Mouse (Mus musculus) forebrain, embryonic 16.5 days (tissue): ENCODE measurements at regions not wholly inside any gene's neighbourhood (a gene's known extent, or its start where the extent isn't known, plus 50 kb on each side); places are given as distances from the start of the nearest gene placed in this dataset.
A peak's percentile ranks its signal among the peaks of the same experiment; 100 is the strongest.

Experiments
- ATAC-seq: fragments of 200-750 bp; cut with Nextera tagmentation; 2 replicates; pipeline ENCODE4 v1.8.0; 2017; ENCODE audit warnings: mild to moderate bottlenecking, moderate library complexity
- H3K27ac ChIP-seq: fragments of 300-500 bp; sonication (generic); 2 replicates; pipeline ENCODE4 v1.5.1; 2014; ENCODE audit warnings: low read length, control low read depth
- H3K27me3 ChIP-seq: fragments of 300-500 bp; sonication (generic); replicated peaks from 2 replicates; pipeline ENCODE4 v1.6.1; 2014; ENCODE audit warnings: low read length; ENCODE audit not compliant: control insufficient read depth, insufficient read depth
- H3K36me3 ChIP-seq: fragments of 300-500 bp; sonication (generic); 2 replicates; pipeline ENCODE4 v1.6.1; 2014; ENCODE audit not compliant: control insufficient read depth, insufficient read depth
- H3K4me1 ChIP-seq: fragments of 300-500 bp; sonication (generic); replicated peaks from 2 replicates; pipeline ENCODE4 v1.6.1; 2014; ENCODE audit warnings: low read length; ENCODE audit not compliant: control insufficient read depth, insufficient read depth
- H3K4me2 ChIP-seq: fragments of 300-500 bp; sonication (generic); 2 replicates; pipeline ENCODE4 v1.6.1; 2014; ENCODE audit warnings: mild to moderate bottlenecking, low read length, control low read depth
- H3K4me3 ChIP-seq: fragments of 300-500 bp; sonication (generic); replicated peaks from 2 replicates; pipeline ENCODE4 v1.5.1; 2014; ENCODE audit warnings: mild to moderate bottlenecking, low read length, control low read depth
- H3K9ac ChIP-seq: fragments of 300-500 bp; sonication (generic); replicated peaks from 2 replicates; pipeline ENCODE4 v1.6.1; 2014; ENCODE audit warnings: low read depth, low read length, control low read depth
- H3K9me3 ChIP-seq: fragments of 300-500 bp; sonication (generic); 2 replicates; pipeline ENCODE4 v1.6.1; 2016; ENCODE audit warnings: low read length; ENCODE audit not compliant: control insufficient read depth
- WGBS: fragments of 180-500 bp; shearing (Covaris S2); extraction: QIAGEN DNeasy Blood & Tissue Kit; methylation state at CpG from one replicate; pipeline ENCODE4 v1.1.7; 2014; 5-methylcytosine and 5-hydroxymethylcytosine counted together

DNA sequence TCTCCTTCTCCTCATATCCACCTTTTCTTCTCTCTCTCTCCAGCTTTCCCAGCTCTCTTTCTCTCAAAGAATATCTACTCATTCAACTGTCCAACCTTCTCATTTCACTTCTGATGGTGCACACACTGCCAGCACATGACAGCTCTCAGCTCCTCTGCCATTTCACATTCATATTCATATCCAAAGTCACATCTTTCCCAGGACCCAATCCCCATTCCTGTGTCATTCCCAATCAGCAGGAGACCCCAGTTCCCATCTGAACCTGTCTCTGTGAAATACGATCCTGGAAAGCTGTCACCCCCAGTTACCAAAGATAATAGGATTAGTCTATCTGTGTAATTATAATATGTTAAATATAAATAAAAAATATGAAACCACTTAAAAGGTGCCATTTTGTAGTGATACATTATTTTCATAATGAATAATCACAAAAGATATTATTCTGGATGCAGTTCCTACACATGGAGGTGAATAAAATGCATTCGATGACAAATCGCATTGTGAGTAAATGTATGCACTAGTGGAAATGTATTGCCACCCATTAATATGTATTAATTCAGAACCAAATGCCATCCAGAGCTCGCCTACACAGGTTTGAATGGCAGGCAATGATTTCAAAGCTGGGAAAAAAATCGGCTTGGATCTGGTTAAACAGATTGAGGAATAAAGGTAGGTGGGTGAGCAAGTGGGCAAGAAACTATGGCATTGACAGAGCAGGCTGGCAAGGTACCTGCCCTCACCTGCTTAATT lies 855.0 kb downstream of the Ntrk3 start:
- Histone ChIP-seq H3K9me3 (no peaks in the 10 kb centered on the region), H3K4me2 (no peak overlapping the region), H3K9ac (no peak overlapping the region), H3K27me3 (no peaks in the 10 kb centered on the region), H3K4me3 (no peak overlapping the region), H3K4me1 (no peaks in the 10 kb centered on the region), H3K27ac (no peak overlapping the region; the same call in 1 of the 2 replicates), H3K36me3 (no peaks in the 10 kb centered on the region)
- 56% methylated on average over 5 of the region's 5 CpGs for WGBS
- ATAC-seq = peak; percentile 65; the same call in 1 of the 2 replicates

- Histone ChIP-seq H3K4me2 (no peak overlapping the region), H3K4me3 (no peak overlapping the region), H3K9ac (no peak overlapping the region), H3K4me1 (no peaks in the 10 kb centered on the region), H3K9me3 (no peaks in the 10 kb centered on the region), H3K27ac (no peak overlapping the region), H3K27me3 (no peaks in the 10 kb centered on the region), H3K36me3 (no peaks in the 10 kb centered on the region)
- WGBS = 20% methylated on average over 4 of the region's 4 CpGs
- ATAC-seq = no peak
Measured at GRCm38 (mm10) chr7:77867518-77867917, 870.3 kb downstream of the Ntrk3 start.

GRCm38 (mm10) chr7:77861841-77862240 lies 876.0 kb downstream of the Ntrk3 start:
- no peak overlapping the region for H3K27ac ChIP-seq
- no peak for ATAC-seq
- no peak overlapping the region for H3K9ac ChIP-seq
- no peaks in the 10 kb centered on the region for H3K9me3 ChIP-seq
- 81% methylated on average over 8 of the region's 8 CpGs for WGBS
- H3K4me3 ChIP-seq = no peak overlapping the region
- H3K36me3 ChIP-seq = no peaks in the 10 kb centered on the region
- H3K4me2 ChIP-seq = no peak overlapping the region
- H3K4me1 ChIP-seq = no peaks in the 10 kb centered on the region
- H3K27me3 ChIP-seq = no peaks in the 10 kb centered on the region

DNA sequence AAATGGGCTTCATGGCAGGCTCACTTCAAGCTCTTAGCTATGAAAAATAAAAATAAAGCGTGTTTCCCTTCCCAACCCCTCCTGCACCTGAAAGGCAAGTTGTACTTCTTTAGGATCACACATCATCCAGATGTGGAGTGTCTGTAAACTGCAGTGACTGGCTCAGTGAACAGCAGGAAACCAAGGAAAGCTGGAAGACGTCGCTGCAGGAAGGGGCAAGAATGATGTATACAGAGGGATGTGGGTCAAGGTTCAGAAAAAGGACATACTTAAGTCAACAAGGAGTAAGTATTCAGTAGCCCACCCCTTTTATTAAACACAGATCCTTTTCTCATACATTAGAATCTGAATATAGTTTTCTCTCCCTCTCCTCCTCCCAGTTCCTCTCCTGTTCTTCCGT lies 879.4 kb downstream of the Ntrk3 start:
- WGBS = 88% methylated on average over 4 of the region's 4 CpGs
- no peak overlapping the region for H3K27ac ChIP-seq

GRCm38 (mm10) chr7:77857979-77858378 lies 879.8 kb downstream of the Ntrk3 start:
- Histone ChIP-seq H3K4me1 (peaks cover 2% of the 10 kb centered on the region), H3K4me3 (no peak overlapping the region), H3K36me3 (no peaks in the 10 kb centered on the region), H3K27ac (no peak overlapping the region), H3K4me2 (no peak overlapping the region), H3K9me3 (no peaks in the 10 kb centered on the region), H3K9ac (no peak overlapping the region), H3K27me3 (no peaks in the 10 kb centered on the region)
- no peak for ATAC-seq
- 74% methylated on average over 5 of the region's 5 CpGs for WGBS

More for the DNA sequence above, 879.4 kb downstream of the Ntrk3 start:
- no peak for ATAC-seq
- Histone ChIP-seq H3K4me1 (peaks cover 2% of the 10 kb centered on the region), H3K9ac (no peak overlapping the region), H3K27me3 (no peaks in the 10 kb centered on the region), H3K4me3 (no peak overlapping the region), H3K36me3 (no peaks in the 10 kb centered on the region), H3K4me2 (no peak overlapping the region), H3K9me3 (no peaks in the 10 kb centered on the region)

- peak; percentile 76 for ATAC-seq
- Histone ChIP-seq H3K27ac (no peak overlapping the region), H3K4me3 (no peak overlapping the region), H3K4me2 (no peak overlapping the region), H3K27me3 (no peaks in the 10 kb centered on the region), H3K36me3 (no peaks in the 10 kb centered on the region), H3K9ac (no peak overlapping the region), H3K4me1 (peaks cover 2% of the 10 kb centered on the region), H3K9me3 (no peaks in the 10 kb centered on the region)
- 46% methylated on average over 6 of the region's 6 CpGs for WGBS
Measured at GRCm38 (mm10) chr7:77855653-77856239, 882.1 kb downstream of the Ntrk3 start.

- H3K36me3 ChIP-seq = no peaks in the 10 kb centered on the region
- H3K4me3 ChIP-seq = no peak overlapping the region
- no peak overlapping the region for H3K4me2 ChIP-seq
- no peak overlapping the region for H3K9ac ChIP-seq
- no peak overlapping the region for H3K27ac ChIP-seq
- ATAC-seq = peak; percentile 70; the same call in 1 of the 2 replicates
- peaks cover 2% of the 10 kb centered on the region for H3K4me1 ChIP-seq
- no peaks in the 10 kb centered on the region for H3K27me3 ChIP-seq
- 49% methylated on average over 2 of the region's 2 CpGs for WGBS
- no peaks in the 10 kb centered on the region for H3K9me3 ChIP-seq
Measured at GRCm38 (mm10) chr7:77855077-77855476, 882.7 kb downstream of the Ntrk3 start.

GRCm38 (mm10) chr7:77824261-77824959 lies 913.4 kb downstream of the Ntrk3 start:
- H3K27me3 ChIP-seq = no peaks in the 10 kb centered on the region
- ATAC-seq = peak; percentile 82
- H3K27ac ChIP-seq = peak overlapping the region; percentile 51; the same call in 1 of the 2 replicates
- no peak overlapping the region for H3K9ac ChIP-seq
- H3K4me3 ChIP-seq = no peak overlapping the region
- no peak overlapping the region for H3K4me2 ChIP-seq
- no peaks in the 10 kb centered on the region for H3K36me3 ChIP-seq
- WGBS = 34% methylated on average over 6 of the region's 6 CpGs
- H3K9me3 ChIP-seq = no peaks in the 10 kb centered on the region
- 0 out of 2 replicates have a peak, but pooled peaks cover 4% of the 10 kb centered on the region for H3K4me1 ChIP-seq
